1 mouse cellular context compared by ENCODE assay signal in genomic region chr7:130564596-130564995, GRCm38 (mm10).
TF ChIP-seq lines count a peak whose summit lies in the region.

No protein-coding gene starts in this region.

TF ChIP-seq in MEL, 35 proteins besides CTCF, POLR2A, EP300 and RAD21:
- no peak for TF ChIP-seq MAZ (IDR thresholded peaks at IDR 0.05; ENCODE audit: low read depth, low read length)
- TF ChIP-seq JUND (IDR thresholded peaks at IDR 0.05; ENCODE audit: low read depth, low read length), result no peak
- 0 out of 2 replicates have a peak, but pooled peaks have one; percentile 5 for TF ChIP-seq TAL1 (IDR thresholded peaks at IDR 0.05; ENCODE audit: low read length)
- no peak for TF ChIP-seq BHLHE40 (IDR thresholded peaks at IDR 0.05; ENCODE audit: borderline replicate concordance, low read depth, low read length)
- no peak for TF ChIP-seq USF2 (IDR thresholded peaks at IDR 0.05; ENCODE audit: borderline replicate concordance in 1 of 2, insufficient read depth in 1 of 2, low read depth in 1 of 2, low read length in 2 of 2)
- TF ChIP-seq MYB (IDR thresholded peaks at IDR 0.05; ENCODE audit: low read depth, low read length), result no peak
- TF ChIP-seq KAT2A (conservative IDR thresholded peaks at IDR 0.05; ENCODE audit: low read depth, low read length), result no peak
TF ChIP-seq in MEL: peak in this region for 1.
